Mouse (Mus musculus) A20 (cell line): ENCODE data around the gene Tor3a.
"Not testable (repeated sequence)": the region's sequence is repeated elsewhere in the genome, so short reads cannot be mapped to it uniquely, and the experiment has no call there.

ENCODE experiments used
- DNase-seq: peaks from one replicate; pipeline ENCODE4 v3.0.0-alpha.2; 2011; ENCODE audit warnings: low read depth, low spot score

The Tor3a gene

DNA sequence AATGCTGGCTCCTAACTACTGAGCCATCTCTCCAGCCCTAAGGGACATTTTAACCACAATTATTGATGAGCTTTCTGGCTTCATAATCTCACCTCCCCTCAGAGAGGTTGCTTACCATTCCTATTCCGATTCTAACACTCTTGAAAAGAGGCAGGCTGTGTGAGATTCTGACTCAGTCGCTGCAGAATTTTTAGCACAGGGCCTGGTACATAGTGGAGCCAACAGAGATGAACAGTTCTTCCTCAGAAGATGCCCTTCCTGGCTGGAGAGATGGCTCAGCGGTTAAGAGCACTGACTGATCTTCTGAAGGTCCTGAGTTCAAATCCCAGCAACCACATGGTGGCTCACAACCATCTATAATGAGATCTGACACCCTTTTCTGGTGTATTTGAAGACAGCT, 2.2 kb downstream of the Tor3a start:
- no peak for DNase-seq

DNA sequence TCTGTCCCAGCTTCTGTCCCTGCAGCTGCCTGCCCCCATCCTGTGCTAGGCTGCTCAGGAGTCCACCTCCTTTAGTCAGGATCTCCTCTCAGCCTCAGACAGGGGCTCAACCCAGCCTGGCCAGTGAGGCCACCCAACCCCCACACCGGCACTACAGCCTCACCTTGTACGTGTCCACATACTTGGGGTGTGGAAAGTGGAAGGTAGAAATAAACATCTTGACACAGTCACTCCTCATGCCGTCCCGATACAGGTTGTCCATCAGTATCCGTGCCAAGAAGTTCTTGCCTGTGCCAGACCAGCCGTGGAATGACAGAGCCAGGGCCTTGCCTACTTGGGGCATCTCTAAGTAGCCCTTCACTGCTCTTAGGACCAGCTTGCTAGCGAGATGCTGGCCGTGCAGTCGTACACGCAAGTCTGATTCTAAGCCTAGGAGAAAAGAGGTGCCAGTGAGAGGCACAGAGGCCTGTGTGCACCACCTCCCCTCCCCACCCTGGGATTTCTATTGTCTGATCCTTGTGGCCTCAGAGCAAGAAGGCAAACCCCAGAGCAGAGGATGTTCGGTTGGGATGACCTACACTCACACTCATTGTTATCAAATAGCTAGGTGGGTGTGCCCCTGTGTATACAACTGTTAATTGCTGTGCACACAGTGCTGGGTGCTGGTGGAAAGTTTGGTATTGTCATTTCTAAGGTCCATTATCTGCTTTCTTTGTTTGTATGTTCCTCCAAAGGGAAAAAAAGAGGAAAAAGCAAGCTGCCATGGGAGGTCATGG, 4.8 kb downstream of the Tor3a start:
- no peak for DNase-seq

DNA sequence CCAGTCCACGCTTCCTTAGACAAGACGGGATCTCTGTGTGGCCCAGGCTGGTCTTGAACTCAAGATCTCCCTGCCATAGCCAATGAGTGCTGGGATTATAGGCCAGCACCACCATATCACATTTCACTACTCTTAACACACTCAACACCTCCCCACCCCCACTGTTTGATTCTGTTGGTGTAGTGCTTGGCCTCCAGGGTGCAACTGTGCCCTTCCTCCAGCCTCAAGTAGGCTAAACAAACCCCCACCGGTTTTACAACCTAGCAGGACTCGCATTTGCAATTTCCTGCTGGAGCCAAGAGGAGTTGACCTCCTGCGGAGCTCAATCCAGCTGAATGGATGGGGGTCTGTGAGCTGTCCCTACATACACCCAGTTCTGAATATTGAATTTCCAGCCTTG, 5.6 kb downstream of the Tor3a start:
- no peak for DNase-seq

DNA sequence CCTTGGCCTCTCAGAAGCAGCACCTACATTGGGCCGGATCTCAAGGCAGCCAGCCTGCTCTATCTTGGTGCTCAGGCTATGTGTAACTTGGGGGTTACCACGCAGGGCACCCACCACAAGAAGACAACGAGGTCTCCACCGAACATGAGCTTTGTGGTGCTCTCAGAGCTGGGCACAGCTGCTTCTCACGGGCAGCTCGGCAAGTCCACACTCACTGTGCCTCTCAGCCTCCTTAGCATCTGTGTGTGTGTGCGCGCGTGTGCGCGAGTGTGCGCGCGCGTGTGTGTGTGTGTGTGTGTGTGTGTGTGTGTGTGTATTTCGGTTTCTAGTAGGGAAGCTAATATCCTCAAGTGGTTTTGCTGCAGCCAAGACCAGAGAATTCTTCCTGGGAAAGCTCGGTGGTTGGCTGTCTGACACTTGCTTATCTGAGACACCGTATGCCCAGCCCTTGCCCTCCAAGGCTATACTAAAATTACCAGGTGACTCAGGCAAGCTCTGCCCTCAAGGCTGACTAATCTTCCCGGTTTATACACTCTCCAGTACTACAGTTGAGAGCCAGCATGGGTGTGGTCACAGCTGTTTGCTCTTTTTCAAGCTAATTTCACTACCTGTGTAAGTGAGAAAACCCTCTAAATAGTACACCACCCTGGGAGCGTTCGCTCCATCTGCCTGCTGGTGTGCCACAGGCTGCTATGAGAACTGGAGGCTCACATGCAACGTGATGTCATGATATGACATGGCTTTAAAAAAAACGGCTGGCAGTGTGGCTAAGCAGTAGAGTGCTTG, 6.8 kb downstream of the Tor3a start:
- DNase-seq: no peak

DNA sequence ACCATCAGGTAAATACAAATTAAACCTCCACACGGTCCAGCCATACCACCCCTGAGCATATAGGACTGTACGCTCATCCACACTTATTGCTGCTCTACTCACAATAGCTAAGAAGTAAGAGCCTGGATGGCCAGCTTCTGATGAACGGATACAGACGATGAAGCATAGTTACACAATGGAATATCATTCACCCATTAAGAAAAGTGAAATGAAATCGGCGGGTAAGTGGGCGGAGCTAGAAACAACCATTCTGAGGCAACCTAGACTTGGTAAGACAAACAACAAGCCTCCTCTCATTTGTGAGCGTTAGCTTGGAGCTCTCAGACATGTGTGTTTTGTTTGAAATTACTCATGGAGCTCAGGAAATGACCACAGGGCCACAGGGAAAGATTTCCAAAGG, 8.4 kb downstream of the Tor3a start:
- DNase-seq: no peak

DNA sequence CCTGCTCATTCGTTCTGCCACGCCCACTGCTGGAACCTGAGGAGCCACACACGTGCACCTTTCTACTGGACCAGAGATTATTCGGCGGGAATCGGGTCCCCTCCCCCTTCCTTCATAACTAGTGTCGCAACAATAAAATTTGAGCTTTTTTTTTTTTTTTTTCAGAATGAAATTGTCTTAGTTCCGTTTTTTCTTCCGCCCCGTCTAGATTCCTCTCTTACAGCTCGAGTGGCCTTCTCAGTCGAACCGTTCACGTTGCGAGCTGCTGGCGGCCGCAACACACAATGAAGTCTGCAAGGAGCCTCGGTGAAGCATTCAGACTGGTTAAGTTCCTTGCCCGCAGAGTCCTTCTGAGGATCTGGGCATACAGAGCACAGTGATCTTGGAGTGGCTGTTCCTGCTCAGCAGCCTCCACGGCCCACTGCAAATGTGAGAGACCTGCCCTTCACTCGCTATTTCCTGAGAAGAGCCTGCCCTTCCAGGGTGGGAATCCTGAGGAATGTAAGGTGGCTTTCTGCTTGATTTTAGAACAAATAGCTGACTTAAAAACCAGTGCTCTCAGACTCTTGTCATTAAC, 13.4 kb downstream of the Tor3a start:
- not testable (repeated sequence) for DNase-seq

DNA sequence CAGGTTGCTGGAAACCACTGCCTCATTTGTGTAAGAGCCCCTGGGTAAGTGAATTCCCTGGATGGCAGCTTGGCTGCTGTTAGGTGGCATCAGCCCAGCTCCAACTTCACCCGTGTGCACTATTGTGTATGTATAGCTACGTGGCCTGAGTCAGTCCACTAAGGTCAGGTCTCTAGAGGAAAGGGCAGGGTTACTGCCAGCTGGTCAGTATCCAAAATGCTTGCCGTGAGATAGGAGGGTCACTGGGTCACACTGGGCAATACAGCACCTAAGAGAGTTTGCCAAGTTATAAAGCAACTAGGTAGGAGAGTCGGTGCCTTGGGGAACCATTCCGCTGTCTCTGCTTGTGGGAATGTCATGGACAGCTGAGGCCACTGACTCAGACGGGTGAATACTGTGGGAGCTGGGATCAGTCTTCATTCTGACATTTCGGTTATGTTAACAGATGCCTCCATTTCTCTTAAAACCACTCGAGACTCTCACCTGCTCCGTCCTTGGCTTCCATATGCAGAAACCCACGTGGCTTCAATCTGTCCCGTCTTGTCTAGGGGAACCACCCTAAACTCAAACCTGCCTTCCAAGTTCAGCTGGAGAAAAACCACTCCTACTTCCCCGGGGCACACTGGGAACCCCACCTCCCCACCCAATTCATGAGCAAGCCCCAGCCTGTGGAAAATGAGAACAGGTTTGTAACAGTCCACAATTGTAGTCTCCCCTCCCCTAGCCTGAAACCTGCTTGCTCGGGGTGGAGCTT, 14.1 kb downstream of the Tor3a start:
- DNase-seq: no peak

DNA sequence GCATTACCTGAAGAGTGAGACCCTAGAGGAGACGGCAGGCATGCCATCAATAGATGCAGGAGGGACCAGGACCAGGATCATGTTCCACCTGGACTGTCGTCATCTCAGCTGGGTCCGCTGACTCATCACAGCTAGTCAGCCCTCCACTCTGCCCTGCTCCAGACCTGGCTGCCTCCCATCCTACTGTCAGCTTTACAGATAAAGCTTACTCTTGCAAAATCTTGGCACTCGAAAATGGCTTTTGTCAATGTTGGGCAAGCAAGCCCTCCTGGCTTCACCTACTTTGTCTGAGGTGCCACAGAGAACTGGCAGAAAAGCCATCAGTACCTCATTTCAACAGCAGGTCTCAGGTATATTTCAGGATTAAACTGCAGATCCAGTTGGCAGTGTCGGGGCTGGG, 15.5 kb downstream of the Tor3a start:
- no peak for DNase-seq

DNA sequence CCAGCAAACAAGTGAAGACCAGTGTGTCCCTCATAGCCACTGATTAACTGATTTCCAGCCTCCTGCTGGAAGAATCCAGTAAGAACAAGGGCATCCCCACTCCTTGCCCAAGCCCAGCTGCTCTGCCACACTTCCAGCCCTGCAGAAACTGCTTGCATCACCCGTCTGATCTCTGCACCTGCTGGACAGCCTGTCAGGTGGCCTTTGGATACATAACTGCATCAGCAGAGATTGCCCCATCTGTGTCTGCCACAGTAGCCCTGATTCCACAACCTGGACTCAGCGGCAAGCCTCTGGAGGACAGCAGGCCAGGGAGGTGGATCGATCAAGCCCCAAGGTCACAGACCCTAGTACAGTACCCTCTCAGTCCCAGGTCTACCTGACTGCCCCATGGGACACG, 16.6 kb downstream of the Tor3a start:
- no peak for DNase-seq

DNA sequence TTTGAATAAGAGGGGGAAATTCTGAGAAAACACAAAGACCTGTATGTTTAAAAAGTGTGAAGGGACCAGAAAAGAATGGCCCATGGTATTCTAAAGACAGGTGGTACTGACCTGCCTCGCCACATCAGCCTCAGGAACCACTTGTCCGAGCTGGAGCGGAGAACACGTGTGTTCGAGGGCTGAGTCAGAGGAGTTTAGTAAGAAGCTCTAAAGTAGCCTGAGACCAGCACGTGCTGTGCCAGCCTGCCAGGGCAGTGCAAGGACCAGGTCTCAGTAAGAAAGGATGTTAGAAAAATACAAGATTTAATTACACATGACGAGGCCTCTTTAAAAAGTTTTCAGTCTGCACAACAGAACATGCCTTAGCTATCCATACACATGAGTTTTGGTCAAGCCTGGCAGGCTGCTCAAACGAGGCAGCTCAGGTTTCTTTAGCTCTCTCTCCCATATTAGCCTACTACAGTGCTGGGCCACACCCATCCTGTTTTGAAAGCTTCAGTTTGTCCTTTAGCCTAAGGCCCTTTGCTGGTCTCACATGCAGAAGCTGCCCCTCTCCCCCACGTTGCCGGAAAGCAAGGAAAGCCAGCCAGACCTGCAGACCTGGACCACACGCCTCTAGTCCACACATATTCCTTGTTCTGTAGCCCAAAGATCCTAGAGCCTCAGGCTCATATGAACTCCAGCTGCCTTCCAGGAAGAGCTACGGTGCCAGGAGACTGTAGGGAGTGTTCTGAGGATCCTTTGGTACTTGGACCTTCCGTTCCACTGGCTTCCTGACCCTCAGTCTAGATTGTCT, 19.2 kb downstream of the Tor3a start:
- DNase-seq: no peak

DNA sequence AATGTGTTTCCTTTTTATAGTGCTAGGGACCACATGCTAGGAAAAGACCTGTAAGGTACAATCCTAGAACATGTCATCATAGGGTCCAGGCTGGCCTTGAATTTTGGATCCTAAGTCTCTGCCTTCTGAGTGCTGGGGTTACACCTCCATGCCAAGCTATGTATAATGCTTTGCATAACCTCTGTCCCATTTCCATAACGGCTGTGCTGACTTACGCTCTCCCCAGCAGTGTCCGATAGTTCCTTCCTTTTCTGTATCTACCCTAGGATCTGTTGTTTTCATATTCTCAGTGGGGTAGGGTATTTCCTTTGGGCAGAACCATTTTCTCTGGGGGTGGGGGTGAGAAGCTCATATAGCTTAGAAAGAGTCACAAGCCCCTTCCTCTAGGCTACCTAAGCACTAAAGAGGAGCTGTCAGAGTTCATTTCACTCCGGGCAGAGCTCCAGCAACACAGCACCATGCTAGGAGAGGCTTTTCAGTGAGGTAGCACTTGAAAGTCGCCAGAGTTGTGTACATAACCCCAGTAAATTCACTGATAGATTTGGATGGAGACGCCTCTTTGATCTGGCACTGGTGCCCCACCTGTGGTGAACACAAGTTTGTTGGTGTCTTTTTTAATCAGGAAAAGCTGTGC, 21.9 kb downstream of the Tor3a start:
- DNase-seq: no peak

DNA sequence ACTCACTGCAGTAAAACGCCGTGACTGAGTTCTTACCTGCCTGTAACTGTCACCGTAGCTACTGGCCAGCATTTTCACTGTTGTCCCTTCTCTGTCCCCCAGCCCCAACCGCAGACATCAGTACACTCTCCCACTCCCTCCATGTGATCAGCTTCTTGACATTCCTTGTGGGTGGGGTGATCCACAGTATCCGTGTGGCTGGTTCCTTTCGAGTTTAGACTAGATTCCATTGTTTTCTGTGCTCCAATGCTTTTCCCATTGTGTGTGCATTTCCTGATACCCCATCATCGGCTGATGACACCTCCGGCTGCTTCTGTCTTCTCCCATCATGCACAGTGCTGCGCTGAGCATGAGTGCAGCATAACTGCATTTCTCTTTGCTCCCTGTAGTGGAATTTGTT, 23.5 kb downstream of the Tor3a start:
- DNase-seq: no peak

DNA sequence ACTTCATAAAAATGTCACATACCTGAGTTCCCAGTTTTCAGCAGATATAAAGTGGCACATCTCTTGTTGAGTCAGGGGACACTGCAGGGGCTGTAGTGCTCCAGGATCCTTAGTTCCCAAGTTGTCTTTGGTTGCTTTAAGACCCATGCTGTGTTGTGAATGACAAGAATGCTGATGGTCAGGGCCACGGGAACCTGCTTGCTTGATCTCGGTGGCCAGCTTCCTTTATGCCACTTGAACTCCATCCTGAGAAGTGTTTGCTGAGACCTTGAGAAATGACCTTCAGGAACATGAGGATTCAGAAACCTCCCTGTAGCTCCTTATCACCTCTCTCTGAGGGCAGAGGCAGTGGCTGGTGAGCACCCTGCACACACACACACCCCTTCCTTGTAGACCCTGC, 25.5 kb downstream of the Tor3a start:
- DNase-seq: no peak

DNA sequence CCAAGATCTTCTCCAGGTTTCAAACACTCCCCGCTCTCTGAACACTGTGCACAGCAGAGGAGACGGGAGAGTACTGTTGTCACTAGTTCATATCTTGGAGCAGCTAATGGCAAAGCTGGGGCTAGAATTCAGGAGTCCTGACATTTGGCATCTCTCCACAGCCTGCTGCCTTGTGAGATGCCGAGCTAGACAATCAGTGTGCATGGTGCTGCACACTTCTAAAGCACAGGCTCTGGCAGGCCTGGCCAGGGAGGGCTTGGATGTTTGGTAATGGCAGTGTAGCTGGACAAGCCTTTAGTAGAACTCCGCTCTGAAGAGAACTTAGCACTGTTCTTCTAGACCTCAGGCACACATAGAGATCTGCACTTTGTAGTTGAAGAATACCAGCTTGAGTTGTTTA, 28.2 kb downstream of the Tor3a start:
- DNase-seq: no peak

DNA sequence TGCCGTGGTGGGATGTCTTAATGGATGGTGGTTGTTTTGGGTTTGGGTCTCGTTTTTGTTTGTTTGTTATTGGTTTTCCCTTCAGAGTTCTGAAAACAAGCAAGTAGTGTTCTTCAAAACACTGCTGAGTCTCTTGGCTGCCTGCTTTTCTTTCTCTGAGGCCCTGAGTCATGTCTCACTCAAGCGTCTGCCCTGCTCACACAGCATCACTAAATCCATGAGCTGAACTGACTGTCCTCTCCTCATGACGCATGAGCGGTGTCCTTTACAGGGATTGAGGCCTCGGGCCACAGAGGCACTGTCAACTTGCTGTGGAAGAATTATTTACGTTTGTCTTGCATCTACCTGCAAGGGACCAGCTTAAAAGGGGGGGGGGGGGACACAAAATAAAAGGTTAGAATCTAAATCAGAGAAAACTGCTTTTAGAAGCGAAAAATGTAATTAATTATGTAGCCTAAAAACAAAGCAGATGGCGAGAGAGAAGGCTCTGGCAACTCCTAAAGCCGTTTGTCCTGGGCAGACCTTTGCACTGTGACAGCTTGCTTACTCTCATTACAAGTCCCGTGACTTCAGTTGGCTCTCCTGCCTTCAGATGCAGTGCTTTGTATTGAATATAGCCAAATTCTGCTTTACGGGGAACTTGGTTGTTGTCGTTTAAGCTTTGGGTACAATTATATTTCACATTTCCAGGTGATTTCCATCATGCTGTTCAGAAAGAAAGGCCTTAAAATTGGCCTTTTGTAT, 29.2 kb downstream of the Tor3a start:
- no peak for DNase-seq

DNA sequence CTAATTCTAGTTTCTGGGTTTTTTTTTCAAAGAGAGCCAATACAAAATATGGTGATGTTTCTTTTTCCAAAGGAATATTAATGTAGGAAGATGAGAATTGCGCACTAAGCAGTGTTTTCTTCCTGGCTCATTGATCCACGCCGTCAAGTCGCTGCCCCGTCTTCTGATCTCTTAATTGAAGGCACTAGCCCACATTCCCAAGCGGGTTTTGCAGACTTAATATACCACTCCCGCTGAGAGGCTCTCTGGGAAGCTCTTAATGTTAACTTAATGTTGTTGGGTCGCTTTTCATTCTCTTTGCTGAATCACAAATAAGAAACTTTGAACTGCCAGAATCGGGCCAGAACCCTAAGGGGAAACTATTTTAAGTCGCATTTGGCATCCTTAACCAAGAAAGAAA, 30.1 kb downstream of the Tor3a start:
- no peak for DNase-seq

DNA sequence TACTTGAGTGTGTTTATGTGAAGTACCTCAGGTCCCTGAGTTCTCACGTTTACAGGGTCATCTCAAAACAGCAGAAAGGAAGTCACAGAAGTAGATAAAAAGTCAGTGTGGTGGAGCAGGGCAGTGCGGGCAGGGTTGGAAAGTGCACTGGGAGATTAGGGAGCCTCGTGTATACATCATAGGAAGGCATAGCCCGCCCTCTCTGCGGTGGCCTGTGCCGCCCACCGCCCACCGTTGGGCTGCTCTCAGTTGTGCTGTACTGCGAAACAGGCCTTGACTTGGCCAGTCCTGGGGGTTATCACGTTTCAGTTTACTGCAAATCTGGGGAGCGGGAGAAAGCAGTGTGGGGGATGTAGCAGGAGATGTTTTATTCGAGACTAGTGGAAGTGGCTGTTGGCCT, 31.3 kb downstream of the Tor3a start:
- DNase-seq: no peak

DNA sequence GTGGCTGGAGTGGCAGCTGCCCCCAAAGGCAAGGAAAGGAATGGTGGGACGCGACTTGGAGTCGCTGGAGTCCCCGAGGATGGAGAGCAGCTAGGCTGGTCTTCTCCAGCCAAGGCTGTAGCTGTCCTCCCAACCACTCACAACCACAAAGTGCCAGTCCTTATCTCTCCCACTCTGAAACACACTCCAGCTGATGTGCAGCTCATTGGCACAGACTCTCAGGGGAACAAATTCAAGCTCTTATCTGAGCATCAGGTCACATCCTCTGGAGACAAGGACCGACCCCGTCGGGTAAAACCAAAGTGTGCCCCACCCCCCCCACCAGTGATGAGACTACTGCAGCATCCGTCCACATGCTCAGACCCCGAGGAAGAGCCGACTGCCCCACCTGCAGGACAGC, 32.3 kb downstream of the Tor3a start:
- DNase-seq: no peak

DNA sequence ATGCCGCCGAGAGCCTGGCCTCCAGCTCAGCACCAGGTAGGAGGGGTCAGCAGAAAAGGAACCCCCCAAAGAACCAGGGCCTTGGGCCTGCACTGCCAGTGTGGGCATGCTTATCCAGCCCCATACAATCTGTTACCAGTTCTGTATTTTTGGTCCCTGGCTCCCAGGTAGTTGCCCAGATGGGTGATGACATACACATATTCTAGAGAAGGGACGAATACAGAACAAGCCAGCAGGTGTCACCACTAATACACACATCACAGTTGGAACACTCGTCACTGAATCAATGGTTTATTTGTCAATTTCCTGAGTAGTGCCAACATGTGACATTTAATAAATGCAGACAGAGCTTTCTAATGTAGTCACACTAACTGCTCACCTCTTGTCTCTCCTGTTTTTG, 33.6 kb downstream of the Tor3a start:
- no peak for DNase-seq

DNA sequence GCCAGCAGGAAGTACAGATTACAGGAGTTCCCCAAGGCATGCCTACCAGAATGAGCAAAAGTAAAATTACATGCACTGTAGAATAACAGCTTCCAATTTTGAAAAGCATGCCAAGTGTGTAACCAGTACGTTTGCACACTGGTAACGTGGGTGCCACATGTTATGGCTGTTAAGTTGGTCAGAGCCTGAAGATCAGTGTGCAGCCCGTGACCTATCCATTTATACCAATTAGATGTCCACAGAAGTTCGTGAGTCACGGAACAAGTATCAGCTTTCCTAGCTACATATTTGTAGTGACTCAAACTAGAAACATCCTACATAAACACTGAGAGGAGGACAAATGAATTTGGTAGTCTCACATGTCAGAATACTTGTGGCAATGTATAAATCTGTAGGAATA, 34.7 kb downstream of the Tor3a start:
- no peak for DNase-seq
